In genomic region chr17:35254241-35255098, GRCm38 (mm10) we compare ENCODE assay signal across 9 mouse cellular contexts. TPM values are rescaled to one million over a fixed set of nuclear protein-coding genes. Genes with fewer than 3 reads are reported as not detected.
DNase-seq lines count a peak whose midpoint lies in the region; ATAC-seq and TF ChIP-seq lines count a peak whose summit lies in the region.
"Had no signal": no experiment of that assay in that cellular context is flagged by ENCODE, and none has a peak within 500 bp of the region (broad histone marks: within the 10 kb centered on the region; RNA-seq: fewer than 3 reads in every experiment).

No protein-coding gene starts in this region.

- peaks cover 4% of the 10 kb centered on the region for H3K4me1 ChIP-seq in bone marrow, adult 2 months (ENCODE audit: control insufficient read depth, insufficient read depth, low read length)
- no peaks in the 10 kb centered on the region for H3K4me1 ChIP-seq in forebrain, embryonic 11.5 days (replicated peaks; ENCODE audit: control insufficient read depth, insufficient read depth, low read length)
- H3K4me1 ChIP-seq in spleen, adult 2 months (ENCODE audit: control insufficient read depth, insufficient read depth, insufficient read length), result peaks cover 3% of the 10 kb centered on the region; the same call in 1 of the 2 replicates

- no peaks in the 10 kb centered on the region for H3K9me3 ChIP-seq in forebrain, embryonic 11.5 days (ENCODE audit: control insufficient read depth, low read length)

- H3K36me3 ChIP-seq in forebrain, embryonic 11.5 days (ENCODE audit: control insufficient read depth, insufficient read depth, low read length), result peaks cover 28% of the 10 kb centered on the region
- peaks cover 35% of the 10 kb centered on the region for H3K36me3 ChIP-seq in spleen, adult 2 months (ENCODE audit: control insufficient read depth, insufficient read depth, low read length)

- H3K9ac ChIP-seq in forebrain, embryonic 11.5 days (ENCODE audit: low read length), result no peak overlapping the region

- WGBS in bone marrow, adult 2 months, result 63% methylated on average over 11 of the region's 11 CpGs
- WGBS in forebrain, embryonic 11.5 days, result 60% methylated on average over 11 of the region's 11 CpGs
- 70% methylated on average over 11 of the region's 11 CpGs for WGBS in spleen, adult 2 months

- H3K27ac ChIP-seq in bone marrow, adult 2 months (ENCODE audit: control insufficient read depth, insufficient read depth, low read depth, low read length, poor library complexity), result no peak overlapping the region
- H3K27ac ChIP-seq in forebrain, embryonic 11.5 days (ENCODE audit: low read depth, low read length), result no peak overlapping the region
- H3K27ac ChIP-seq in spleen, adult 2 months (ENCODE audit: insufficient read depth, low read length), result no peak overlapping the region

- ATAC-seq in forebrain, embryonic 11.5 days (replicated peaks; ENCODE audit: low FRiP score), result peak; percentile 32; the same call in 1 of the 2 replicates
- peak; percentile 43 for ATAC-seq in megakaryocyte, adult 5-6 weeks (ENCODE audit: poor library complexity, severe bottlenecking)

- no peak overlapping the region for H3K4me3 ChIP-seq in bone marrow, adult 2 months (replicated peaks; ENCODE audit: control insufficient read depth, low read depth, low read length)
- H3K4me3 ChIP-seq in forebrain, embryonic 11.5 days (ENCODE audit: low read depth, low read length), result no peak overlapping the region
- no peak overlapping the region for H3K4me3 ChIP-seq in spleen, adult 2 months (ENCODE audit: extremely low read depth, insufficient read depth, insufficient read length)

- no peak overlapping the region for H3K4me2 ChIP-seq in forebrain, embryonic 11.5 days (ENCODE audit: low read depth, low read length, severe bottlenecking)

- H3K27me3 ChIP-seq in forebrain, embryonic 11.5 days (ENCODE audit: control insufficient read depth, insufficient read depth, low read length), result no peaks in the 10 kb centered on the region
- H3K27me3 ChIP-seq in spleen, adult 2 months (ENCODE audit: control insufficient read depth, insufficient read depth, low read length), result no peaks in the 10 kb centered on the region

- peak; percentile 59 for DNase-seq in right cerebral cortex, postnatal 14 days
- no peak for DNase-seq in right cerebral cortex, postnatal 36 days (ENCODE audit: low spot score in 2 of 2)
- DNase-seq in forebrain, embryonic 11.5 days (ENCODE audit: low spot score), result peak; percentile 70
- DNase-seq in kidney, adult 9 months, result peak; percentile 82
- peak in 1 of 2 experiments; percentile 77 for DNase-seq in spleen, adult 2 months (ENCODE audit: low read depth in 1 of 2, low spot score in 2 of 2)
- no peak for DNase-seq in urinary bladder, adult 18-20 months (ENCODE audit: low spot score in 2 of 2)

- peak; percentile 94 for TF ChIP-seq CTCF in bone marrow, adult 2 months (IDR thresholded peaks at IDR 0.05; ENCODE audit: control insufficient read depth, insufficient read depth, low read length)
- TF ChIP-seq CTCF in spleen, adult 2 months (IDR thresholded peaks at IDR 0.05; ENCODE audit: extremely low read depth, insufficient read depth, insufficient read length, insufficient replicate concordance), result peak; percentile 83

- TF ChIP-seq POLR2A in bone marrow, adult 2 months (IDR thresholded peaks at IDR 0.05; ENCODE audit: borderline replicate concordance, control insufficient read depth, low read depth, low read length), result no peak
- TF ChIP-seq POLR2A in spleen, adult 2 months (IDR thresholded peaks at IDR 0.05; ENCODE audit: low read depth, low read length), result no peak

RNA-seq across cellular contexts. Expression of gene H2-D1, which starts 8.1 kb away (rescaled TPM):
- polyA plus RNA-seq in bone marrow, adult 2 months (2011; ENCODE audit: insufficient read depth, insufficient read length, low replicate concordance, missing spikeins), result 399 and 727 TPM in 2 replicates
- polyA plus RNA-seq in forebrain, embryonic 11.5 days (2014; fragmentation: Nextera tagmentation; extraction: Ambion mirVana), result 45.8 and 51.2 TPM in 2 replicates
- total RNA-seq in megakaryocyte, adult 5-6 weeks (2015), result 572 and 605 TPM in 2 replicates
- total RNA-seq in megakaryocyte, adult 5-6 weeks (2017), result 1,046 and 1,120 TPM in 2 replicates
- 1,148 and 1,488 TPM in 2 replicates for polyA plus RNA-seq in spleen, adult 2 months (2012; rRNA removed)

RNA-seq across cellular contexts. Expression of gene Ddx39b, which starts 12.9 kb away (rescaled TPM):
- polyA plus RNA-seq in bone marrow, adult 2 months (2011; ENCODE audit: insufficient read depth, insufficient read length, low replicate concordance, missing spikeins), result 275 and 374 TPM in 2 replicates
- polyA plus RNA-seq in forebrain, embryonic 11.5 days (2014; fragmentation: Nextera tagmentation; extraction: Ambion mirVana), result 717 and 756 TPM in 2 replicates
- 166 TPM in 2 replicates for total RNA-seq in megakaryocyte, adult 5-6 weeks (2015)
- 115 and 125 TPM in 2 replicates for total RNA-seq in megakaryocyte, adult 5-6 weeks (2017)
- polyA plus RNA-seq in spleen, adult 2 months (2012; rRNA removed), result 284 and 323 TPM in 2 replicates

RNA-seq across cellular contexts. Expression of gene Nfkbil1, which starts 18.9 kb away (rescaled TPM):
- polyA plus RNA-seq in bone marrow, adult 2 months (2011; ENCODE audit: insufficient read depth, insufficient read length, low replicate concordance, missing spikeins), result 9.9 and 24.9 TPM in 2 replicates
- polyA plus RNA-seq in forebrain, embryonic 11.5 days (2014; fragmentation: Nextera tagmentation; extraction: Ambion mirVana), result 4.3 and 5.5 TPM in 2 replicates
- total RNA-seq in megakaryocyte, adult 5-6 weeks (2015), result 2.2 and 4.5 TPM in 2 replicates
- total RNA-seq in megakaryocyte, adult 5-6 weeks (2017), result 10.2 and 13.3 TPM in 2 replicates
- 16.9 and 29.1 TPM in 2 replicates for polyA plus RNA-seq in spleen, adult 2 months (2012; rRNA removed)

RNA-seq across cellular contexts. Expression of gene Atp6v1g2, which starts 21.0 kb away (rescaled TPM):
- polyA plus RNA-seq in bone marrow, adult 2 months (2011; ENCODE audit: insufficient read depth, insufficient read length, low replicate concordance, missing spikeins), result 4.1 and 9.9 TPM in 2 replicates
- 12.1 and 14.2 TPM in 2 replicates for polyA plus RNA-seq in forebrain, embryonic 11.5 days (2014; fragmentation: Nextera tagmentation; extraction: Ambion mirVana)
- total RNA-seq in megakaryocyte, adult 5-6 weeks (2015), result 6.2 and 6.9 TPM in 2 replicates
- 3.0 and 3.6 TPM in 2 replicates for total RNA-seq in megakaryocyte, adult 5-6 weeks (2017)
- polyA plus RNA-seq in spleen, adult 2 months (2012; rRNA removed), result 5.0 TPM in 2 replicates

RNA-seq across cellular contexts. Expression of gene Gm16181, which starts 33.8 kb away (rescaled TPM):
- not detected in 2 replicates for polyA plus RNA-seq in bone marrow, adult 2 months (2011; ENCODE audit: insufficient read depth, insufficient read length, low replicate concordance, missing spikeins)
- polyA plus RNA-seq in forebrain, embryonic 11.5 days (2014; fragmentation: Nextera tagmentation; extraction: Ambion mirVana), result 0.85 TPM in 1 of 2 replicates, not detected in the other
- total RNA-seq in megakaryocyte, adult 5-6 weeks (2015), result 0.76 and 2.5 TPM in 2 replicates
- total RNA-seq in megakaryocyte, adult 5-6 weeks (2017), result 0.88 and 4.0 TPM in 2 replicates
- 0.34 TPM in 1 of 2 replicates, not detected in the other for polyA plus RNA-seq in spleen, adult 2 months (2012; rRNA removed)
- total RNA-seq: gastrocnemius, adult 8-10 months had no signal

Comparison
In these comparisons a context has a peak if more than half of its experiments do, and no peak if none do; other contexts are left out.
1. DNase-seq: peak in right cerebral cortex, postnatal 14 days (single experiment), forebrain, embryonic 11.5 days (single experiment) and kidney, adult 9 months (single experiment); none in right cerebral cortex, postnatal 36 days (0 of 2) and urinary bladder, adult 18-20 months (0 of 2).